Mouse (Mus musculus) intestine, postnatal 0 days (tissue): ENCODE measurements around the gene Gm36210. TPM values are rescaled to one million over a fixed set of nuclear protein-coding genes. Genes with fewer than 3 reads are reported as not detected.
A peak's percentile ranks its signal among the peaks of the same experiment; 100 is the strongest.

Experiments used
- ATAC-seq: fragments of 200-750 bp; cut with Nextera tagmentation; 2 replicates; pipeline ENCODE4 v1.8.0; 2017; ENCODE audit warnings: mild to moderate bottlenecking, moderate TSS enrichment, moderate library complexity
- H3K27ac ChIP-seq: fragments of 300-500 bp; sonication (generic); 2 replicates; pipeline ENCODE4 v1.5.1; 2014; ENCODE audit warnings: mild to moderate bottlenecking, low read depth, low read length, moderate library complexity
- H3K27me3 ChIP-seq: fragments of 300-500 bp; sonication (generic); replicated peaks from 2 replicates; pipeline ENCODE4 v1.6.1; 2014; ENCODE audit warnings: low read length, mixed read lengths; ENCODE audit not compliant: control insufficient read depth, insufficient read depth
- H3K36me3 ChIP-seq: fragments of 300-500 bp; sonication (generic); 2 replicates; pipeline ENCODE4 v1.6.1; 2014; ENCODE audit warnings: mild to moderate bottlenecking, moderate library complexity; ENCODE audit not compliant: control insufficient read depth, insufficient read depth
- H3K4me1 ChIP-seq: fragments of 300-500 bp; sonication (generic); replicated peaks from 2 replicates; pipeline ENCODE4 v1.6.1; 2014; ENCODE audit warnings: antibody characterized with exemption, low read length, mixed read lengths; ENCODE audit not compliant: control insufficient read depth, insufficient read depth
- H3K4me2 ChIP-seq: fragments of 300-500 bp; sonication (generic); replicated peaks from 2 replicates; pipeline ENCODE4 v1.6.1; 2014; ENCODE audit warnings: low read depth, mild to moderate bottlenecking, moderate library complexity
- H3K4me3 ChIP-seq: fragments of 300-500 bp; sonication (generic); 2 replicates; pipeline ENCODE4 v1.5.1; 2014; ENCODE audit warnings: low read depth, low read length
- H3K9ac ChIP-seq: fragments of 300-500 bp; sonication (generic); 2 replicates; pipeline ENCODE4 v1.6.1; 2014; ENCODE audit warnings: mild to moderate bottlenecking, low read depth, low read length
- H3K9me3 ChIP-seq: fragments of 300-500 bp; sonication (generic); 2 replicates; pipeline ENCODE4 v1.6.1; 2016; ENCODE audit warnings: mixed run types; ENCODE audit not compliant: control insufficient read depth
- CTCF ChIP-seq: sonication (generic); IDR thresholded peaks from 2 replicates; pipeline ENCODE4 v1.5.1; 2016; ENCODE audit warnings: low read depth, mild to moderate bottlenecking, control low read depth, antibody characterized with exemption, moderate library complexity
- WGBS: fragments of 180-500 bp; shearing (Covaris S2); extraction: QIAGEN DNeasy Blood & Tissue Kit; methylation state at CpG from one replicate; pipeline ENCODE4 v1.1.7; 2014; 5-methylcytosine and 5-hydroxymethylcytosine counted together
- polyA plus RNA-seq: library from polyadenylated mRNA; unstranded; fragments of >200 nt; fragmentation: Nextera tagmentation; extraction: Ambion mirVana; gene quantifications from 2 replicates; pipeline ENCODE4 v1.2.1, GENCODE M21; 2015

The Gm36210 gene
- polyA plus RNA-seq, 1 experiment from 2014 or later, result not detected

DNA sequence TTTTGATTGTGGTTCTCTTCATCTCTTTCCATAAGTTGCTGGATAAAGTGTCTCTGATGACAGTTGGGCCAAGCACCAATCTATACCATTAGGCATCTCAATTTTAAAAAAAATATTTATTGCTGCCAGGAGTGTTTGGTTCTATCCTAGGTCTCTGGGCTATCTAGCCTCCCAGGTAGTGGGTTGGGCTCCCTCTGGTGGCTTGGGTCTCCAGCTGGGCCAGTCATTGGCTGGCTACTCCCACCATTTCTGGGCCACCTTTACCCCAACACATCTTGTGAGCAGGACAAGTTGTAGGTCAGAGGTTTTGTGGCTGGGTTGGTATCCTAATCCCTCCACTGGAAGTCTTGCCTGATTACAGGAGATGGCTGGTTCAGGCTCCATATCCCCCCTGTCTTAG is 28.1 kb downstream of the Gm36210 start:
- Histone ChIP-seq H3K4me3 (no peak overlapping the region), H3K4me1 (no peaks in the 10 kb centered on the region), H3K9ac (no peak overlapping the region), H3K36me3 (no peaks in the 10 kb centered on the region; the same call in 1 of the 2 replicates), H3K9me3 (no peaks in the 10 kb centered on the region), H3K4me2 (peak overlapping the region; percentile 79), H3K27me3 (no peaks in the 10 kb centered on the region), H3K27ac (no peak overlapping the region)
- peak; percentile 63 for TF ChIP-seq CTCF
- no peak for ATAC-seq

DNA sequence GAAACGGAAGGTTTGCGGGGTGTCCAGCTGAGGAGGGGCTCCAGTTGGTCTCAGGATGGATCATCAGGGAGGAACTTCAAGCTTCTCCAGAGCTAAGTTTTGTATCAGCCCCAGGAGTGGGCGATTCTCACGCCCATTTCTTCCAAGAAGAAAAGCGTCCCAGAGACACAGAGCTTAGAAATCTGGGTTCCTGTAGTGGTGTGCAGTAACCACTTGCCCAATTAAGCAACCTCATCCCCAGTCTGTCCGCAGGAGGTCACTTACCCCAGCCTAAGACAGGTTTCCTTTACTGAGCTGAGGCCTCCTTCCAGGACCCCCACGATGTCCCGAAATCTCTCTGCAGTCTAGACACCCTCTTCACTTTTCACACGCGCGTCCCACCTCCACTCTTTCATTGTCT is 29.1 kb downstream of the Gm36210 start:
- Histone ChIP-seq H3K4me2 (peak overlapping the region; percentile 79), H3K36me3 (no peaks in the 10 kb centered on the region; the same call in 1 of the 2 replicates), H3K27me3 (no peaks in the 10 kb centered on the region), H3K4me1 (no peaks in the 10 kb centered on the region), H3K9me3 (no peaks in the 10 kb centered on the region), H3K9ac (peak overlapping the region; percentile 51), H3K4me3 (peak overlapping the region; percentile 54), H3K27ac (peak overlapping the region; percentile 67)
- whole genome bisulfite sequencing, result 8% methylated on average over 11 of the region's 11 CpGs
- peak; percentile 6 for ATAC-seq
- no peak for TF ChIP-seq CTCF

DNA sequence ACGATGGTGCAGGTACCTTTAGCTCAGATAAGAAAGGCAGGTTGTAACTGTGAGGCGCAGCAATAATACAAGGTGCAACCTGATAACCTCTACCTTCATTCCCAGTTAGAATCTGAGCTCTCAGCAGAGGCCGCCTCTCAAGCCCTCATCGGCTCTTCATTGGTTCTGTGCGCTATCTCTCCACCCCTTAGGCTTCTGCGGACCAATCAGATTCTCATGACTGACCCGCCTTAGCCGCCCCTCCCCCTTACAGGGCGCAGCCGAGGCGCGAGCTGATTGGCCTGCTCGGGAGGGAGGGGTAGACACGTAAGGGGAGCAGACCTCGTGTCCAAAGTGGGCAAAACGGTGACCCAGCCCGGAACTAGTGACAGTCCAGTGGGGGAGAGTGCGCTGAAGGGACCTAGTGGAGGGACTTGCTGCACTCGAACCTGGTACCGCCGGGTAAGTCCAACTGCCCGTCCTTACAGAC is 29.5 kb downstream of the Gm36210 start, which contains the start of gene Isoc2a:
TSS of gene Isoc2a (plus strand) at position 401 of the 469 bp plus-strand sequence.
- H3K4me3 ChIP-seq, result peak within 1 kb of the TSS; percentile 54
- under 1% methylated on average over 22 of the region's 22 CpGs for whole genome bisulfite sequencing
- H3K36me3 ChIP-seq, result no peaks in the 10 kb centered on the region
- H3K4me1 ChIP-seq, result no peaks in the 10 kb centered on the region
- H3K9ac ChIP-seq, result peak within 1 kb of the TSS; percentile 51
- H3K4me2 ChIP-seq, result peak within 1 kb of the TSS; percentile 79
- no peaks in the 10 kb centered on the region for H3K27me3 ChIP-seq
- H3K9me3 ChIP-seq, result no peaks in the 10 kb centered on the region
- ATAC-seq, result peak; percentile 100
- no peak for TF ChIP-seq CTCF
- peak within 1 kb of the TSS; percentile 67 for H3K27ac ChIP-seq

DNA sequence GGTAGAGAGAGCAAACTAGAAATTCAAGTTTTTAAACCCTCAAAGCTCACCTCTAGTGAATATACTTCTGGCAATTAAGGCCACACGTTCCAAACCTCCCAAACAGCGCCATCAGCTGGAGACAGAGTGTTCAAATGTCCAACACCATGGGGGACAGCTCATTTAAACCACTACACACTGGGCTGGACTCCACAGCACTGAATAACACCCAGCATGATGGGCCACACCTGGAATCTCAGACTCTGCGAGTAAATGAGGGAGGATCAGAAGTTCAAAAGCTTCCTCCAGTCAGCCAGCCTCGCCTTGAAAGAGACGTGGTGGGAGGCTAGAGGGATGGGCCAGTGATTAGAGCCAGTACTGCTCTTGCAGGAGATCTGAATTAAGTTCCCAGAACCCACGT is 36.2 kb downstream of the Gm36210 start, which contains the start of gene Isoc2b:
TSS of gene Isoc2b (minus strand) at position 126 of the 400 bp plus-strand sequence.
- WGBS, result 42% methylated on average over 6 of the region's 6 CpGs
- no peak within 1 kb of the TSS for H3K4me2 ChIP-seq
- H3K9me3 ChIP-seq, result no peaks in the 10 kb centered on the region
- no peaks in the 10 kb centered on the region for H3K27me3 ChIP-seq
- no peak within 1 kb of the TSS for H3K9ac ChIP-seq
- no peak within 1 kb of the TSS for H3K4me3 ChIP-seq
- no peaks in the 10 kb centered on the region for H3K36me3 ChIP-seq
- H3K4me1 ChIP-seq, result peaks cover 3% of the 10 kb centered on the region; the same call in 1 of the 2 replicates
- no peak within 1 kb of the TSS for H3K27ac ChIP-seq
- peak; percentile 27 for TF ChIP-seq CTCF
- no peak for ATAC-seq

DNA sequence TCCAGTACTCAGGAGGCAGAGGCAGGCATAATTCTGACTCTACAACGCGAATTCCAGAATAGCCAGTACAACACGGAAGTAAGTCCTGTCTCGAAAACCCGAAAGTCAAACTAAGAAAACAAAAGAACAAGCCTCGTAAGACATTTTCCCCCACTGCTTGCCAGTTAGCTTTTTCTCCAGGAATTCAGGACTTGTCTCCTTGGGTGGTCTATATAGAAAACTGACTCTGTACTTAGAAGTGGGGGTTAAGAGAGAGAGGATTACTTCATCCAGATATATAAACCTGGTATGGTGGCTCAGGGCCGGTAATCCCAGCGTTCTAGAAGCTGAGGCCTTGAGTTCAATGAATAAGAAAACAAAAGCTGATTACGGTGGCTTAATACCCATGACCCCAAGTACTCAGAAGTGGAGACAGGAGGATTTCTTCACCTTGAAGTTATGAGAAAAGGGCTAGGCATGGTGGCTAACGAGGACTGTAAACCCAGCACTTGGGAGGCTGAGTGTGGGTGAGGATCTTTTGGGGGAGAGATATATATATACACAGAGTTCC is 39.6 kb downstream of the Gm36210 start:
- H3K4me2 ChIP-seq, result peak overlapping the region; percentile 75
- H3K9ac ChIP-seq, result peak overlapping the region; percentile 64
- no peaks in the 10 kb centered on the region for H3K9me3 ChIP-seq
- peak overlapping the region; percentile 52 for H3K4me3 ChIP-seq
- ATAC-seq, result peak; percentile 4; the same call in 1 of the 2 replicates
- H3K4me1 ChIP-seq, result peaks cover 6% of the 10 kb centered on the region; the same call in 1 of the 2 replicates
- no peaks in the 10 kb centered on the region for H3K36me3 ChIP-seq
- no peaks in the 10 kb centered on the region for H3K27me3 ChIP-seq
- TF ChIP-seq CTCF, result no peak
- 15% methylated on average over 10 of the region's 10 CpGs for WGBS
- H3K27ac ChIP-seq, result peak overlapping the region; percentile 95

GRCm38 (mm10) chr7:4865579-4866493 is 40.5 kb downstream of the Gm36210 start:
- peaks cover 6% of the 10 kb centered on the region; the same call in 1 of the 2 replicates for H3K4me1 ChIP-seq
- H3K4me3 ChIP-seq, result peak overlapping the region; percentile 52
- peak overlapping the region; percentile 64 for H3K9ac ChIP-seq
- ATAC-seq, result peak; percentile 99
- H3K27me3 ChIP-seq, result no peaks in the 10 kb centered on the region
- no peak for TF ChIP-seq CTCF
- H3K27ac ChIP-seq, result peak overlapping the region; percentile 95
- H3K4me2 ChIP-seq, result peak overlapping the region; percentile 75
- no peaks in the 10 kb centered on the region for H3K9me3 ChIP-seq
- H3K36me3 ChIP-seq, result no peaks in the 10 kb centered on the region
- WGBS, result 3% methylated on average over 40 of the region's 40 CpGs
